26 mouse cellular contexts compared by ENCODE assay signal in the genomic region with DNA sequence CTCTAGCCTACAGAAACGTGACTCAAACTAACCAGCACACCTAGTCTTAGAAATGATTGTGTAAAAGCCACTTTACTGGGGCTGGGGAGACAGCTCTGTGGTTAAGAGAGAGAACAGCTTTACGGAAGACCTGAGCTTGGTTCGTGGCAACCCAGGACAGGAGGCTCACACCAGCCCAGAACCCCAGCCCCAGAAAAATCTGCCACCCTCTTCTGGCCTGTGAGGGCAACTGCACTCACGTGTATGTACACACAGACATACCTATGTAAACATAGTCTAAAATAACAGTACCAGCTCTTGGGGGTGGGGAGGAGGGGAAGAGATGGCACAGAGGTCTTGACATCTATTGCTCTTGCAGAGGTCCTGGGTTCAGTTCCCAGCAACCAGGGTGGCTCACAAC. TPM values are rescaled to one million over a fixed set of nuclear protein-coding genes. Genes with fewer than 3 reads are reported as not detected.
DNase-seq lines count a peak whose midpoint lies in the region; ATAC-seq and TF ChIP-seq lines count a peak whose summit lies in the region.
"Had no signal": no experiment of that assay in that cellular context is flagged by ENCODE, and none has a peak within 500 bp of the region (broad histone marks: within the 10 kb centered on the region; RNA-seq: fewer than 3 reads in every experiment).

No protein-coding gene starts in this region.

- no peak for DNase-seq in liver, embryonic 14.5 days (ENCODE audit: low read depth in 3 of 3, low spot score in 3 of 3)
- DNase-seq in liver, postnatal 0 days, result no peak
- DNase-seq in ES-CJ7 (ENCODE audit: low read depth, low spot score), result peak; percentile 39
- DNase-seq in Patski (ENCODE audit: low read depth, low spot score), result no peak
- no peak for DNase-seq in left cerebral cortex, adult 2 months (ENCODE audit: extremely low spot score in 1 of 2, low spot score in 2 of 2)
- DNase-seq in gastrocnemius, adult 2 months, result no peak
- DNase-seq: adrenal gland, adult 8-10 months; adrenal gland, postnatal 25 days; cerebellum, adult 18-20 months; cerebellum, adult 9-10 months; cerebellum, postnatal 14 days; gastrocnemius, postnatal 10 days; gastrocnemius, postnatal 36 days; heart, postnatal 10 days; heart, postnatal 36 days; kidney, adult 11 months had no signal

- peaks cover 0 to 17% of the 10 kb centered on the region in 2 experiments; a peak in 3 of 4 replicates for H3K4me1 ChIP-seq in liver, embryonic 14.5 days (replicated peaks; ENCODE audit: control insufficient read depth in 2 of 2, insufficient read depth in 2 of 2, low read length in 1 of 2)
- H3K4me1 ChIP-seq in liver, postnatal 0 days (ENCODE audit: insufficient read depth), result no peaks in the 10 kb centered on the region
- H3K4me1 ChIP-seq: forebrain, embryonic 12.5 days; forebrain, embryonic 15.5 days; heart, embryonic 12.5 days; heart, embryonic 15.5 days; hindbrain, embryonic 10.5 days; hindbrain, embryonic 13.5 days; intestine, embryonic 15.5 days had no signal

- no peak for TF ChIP-seq EP300 in liver, embryonic 14.5 days (IDR thresholded peaks at IDR 0.05; ENCODE audit: low read depth)
- no peak for TF ChIP-seq EP300 in liver, postnatal 0 days (IDR thresholded peaks at IDR 0.05; ENCODE audit: low read depth)

- ATAC-seq in liver, embryonic 14.5 days (ENCODE audit: insufficient read depth), result no peak
- no peak for ATAC-seq in liver, postnatal 0 days
- no peak for ATAC-seq in Patski
- ATAC-seq in erythroblast, adult 5-6 weeks (replicated peaks; ENCODE audit: low FRiP score, poor library complexity, severe bottlenecking), result 0 out of 2 replicates have a peak, but pooled peaks have one; percentile 63
- ATAC-seq: CD4-positive, CD25-positive, alpha-beta regulatory T cell, adult 4 months; forebrain, embryonic 15.5 days; hindbrain, embryonic 16.5 days; intestine, embryonic 15.5 days had no signal

- no peaks in the 10 kb centered on the region for H3K36me3 ChIP-seq in liver, embryonic 14.5 days (replicated peaks; ENCODE audit: control insufficient read depth, insufficient read depth, low read depth)
- H3K36me3 ChIP-seq in liver, postnatal 0 days (replicated peaks; ENCODE audit: insufficient read depth, low read length), result peaks cover 19% of the 10 kb centered on the region
- H3K36me3 ChIP-seq: intestine, embryonic 15.5 days had no signal

- H3K9me3 ChIP-seq in liver, embryonic 14.5 days (ENCODE audit: control insufficient read depth, low read length), result no peaks in the 10 kb centered on the region
- no peaks in the 10 kb centered on the region for H3K9me3 ChIP-seq in liver, postnatal 0 days (ENCODE audit: low read length)
- H3K9me3 ChIP-seq: forebrain, embryonic 12.5 days; forebrain, embryonic 15.5 days; heart, embryonic 12.5 days; heart, embryonic 15.5 days; hindbrain, embryonic 10.5 days; hindbrain, embryonic 13.5 days; intestine, embryonic 15.5 days had no signal

- in situ Hi-C loops in Patski (cut with MboI; ENCODE audit: low pct_unique_long_range_greater_than_20kb), result no loop called here

- no peaks in the 10 kb centered on the region for H3K27me3 ChIP-seq in liver, embryonic 14.5 days (ENCODE audit: control insufficient read depth, insufficient read depth, low read length)
- no peaks in the 10 kb centered on the region for H3K27me3 ChIP-seq in liver, postnatal 0 days (ENCODE audit: insufficient read depth, low read length)
- no peaks in the 10 kb centered on the region for H3K27me3 ChIP-seq in Patski
- H3K27me3 ChIP-seq: forebrain, embryonic 12.5 days; forebrain, embryonic 15.5 days; heart, embryonic 12.5 days; heart, embryonic 15.5 days; hindbrain, embryonic 13.5 days; intestine, embryonic 15.5 days had no signal

- no peak overlapping the region for H3K4me2 ChIP-seq in liver, embryonic 14.5 days (ENCODE audit: low read depth)
- H3K4me2 ChIP-seq in liver, postnatal 0 days (ENCODE audit: low read depth, low read length), result no peak overlapping the region
- H3K4me2 ChIP-seq: forebrain, embryonic 12.5 days; forebrain, embryonic 15.5 days; heart, embryonic 12.5 days; heart, embryonic 15.5 days; hindbrain, embryonic 13.5 days; intestine, embryonic 15.5 days had no signal

- no peak overlapping the region for H3K9ac ChIP-seq in liver, embryonic 14.5 days (replicated peaks)
- no peak overlapping the region for H3K9ac ChIP-seq in liver, postnatal 0 days (replicated peaks)
- H3K9ac ChIP-seq: forebrain, embryonic 12.5 days; forebrain, embryonic 15.5 days; heart, embryonic 12.5 days; heart, embryonic 15.5 days; hindbrain, embryonic 13.5 days; intestine, embryonic 15.5 days had no signal

- H3K4me3 ChIP-seq in liver, embryonic 14.5 days (ENCODE audit: insufficient read depth in 1 of 2, low read depth in 2 of 2, low read length in 2 of 2), result no peak overlapping the region
- H3K4me3 ChIP-seq in liver, postnatal 0 days (ENCODE audit: low read depth, low read length), result no peak overlapping the region
- no peak overlapping the region for H3K4me3 ChIP-seq in left cerebral cortex, adult 2 months
- H3K4me3 ChIP-seq in gastrocnemius, adult 2 months, result no peak overlapping the region
- H3K4me3 ChIP-seq: forebrain, embryonic 12.5 days; forebrain, embryonic 15.5 days; heart, embryonic 12.5 days; heart, embryonic 15.5 days; hindbrain, embryonic 10.5 days; hindbrain, embryonic 13.5 days; intestine, embryonic 15.5 days had no signal

- 80% methylated on average over 4 of the region's 4 CpGs for WGBS in liver, embryonic 14.5 days (ENCODE audit: insufficient replicate concordance)
- 83% methylated on average over 4 of the region's 4 CpGs for WGBS in liver, postnatal 0 days (ENCODE audit: insufficient replicate concordance)

- H3K27ac ChIP-seq in liver, embryonic 14.5 days, result no peak overlapping the region
- no peak overlapping the region for H3K27ac ChIP-seq in liver, postnatal 0 days (ENCODE audit: low read depth)
- H3K27ac ChIP-seq in left cerebral cortex, adult 2 months, result no peak overlapping the region
- H3K27ac ChIP-seq in gastrocnemius, adult 2 months, result no peak overlapping the region
- H3K27ac ChIP-seq: forebrain, embryonic 12.5 days; forebrain, embryonic 15.5 days; heart, embryonic 15.5 days; hindbrain, embryonic 10.5 days; hindbrain, embryonic 13.5 days; intestine, embryonic 15.5 days had no signal

- POLR2A ChIA-PET in Patski (lab: Charles Lee), result no interaction called here

- intact Hi-C loops in left cerebral cortex, adult 2 months (cut with DNase I), result no loop called here
- intact Hi-C loops in gastrocnemius, adult 2 months (cut with DNase I), result no loop called here

- CTCF ChIA-PET in Patski (lab: Charles Lee), result interaction anchor here (0.8 kb wide), 1 partner anchor 92 kb away, joined by 4 read pairs; no protein-coding TSS in a partner anchor

- TF ChIP-seq CTCF in liver, embryonic 14.5 days (IDR thresholded peaks at IDR 0.05; ENCODE audit: low read depth), result 0 out of 2 replicates have a peak, but pooled peaks have one; percentile 18
- TF ChIP-seq CTCF in liver, postnatal 0 days (IDR thresholded peaks at IDR 0.05; ENCODE audit: low read depth), result no peak
- TF ChIP-seq CTCF in Patski (IDR thresholded peaks at IDR 0.05), result peak; percentile 10
- no peak; the same call in 1 of the 2 replicates for TF ChIP-seq CTCF in left cerebral cortex, adult 2 months (IDR thresholded peaks at IDR 0.05)
- TF ChIP-seq CTCF in gastrocnemius, adult 2 months (IDR thresholded peaks at IDR 0.05), result no peak

RNA-seq across cellular contexts. Expression of gene Sdhaf4, which starts 10.0 kb away (rescaled TPM):
- 10.9 and 13.3 TPM in 2 replicates for polyA plus RNA-seq in liver, embryonic 14.5 days (2012; rRNA removed)
- 39.9 and 42.0 TPM in 2 replicates for polyA plus RNA-seq in liver, embryonic 14.5 days (2014; fragmentation: Nextera tagmentation; extraction: Ambion mirVana)
- polyA plus RNA-seq in liver, postnatal 0 days (2015; fragmentation: Nextera tagmentation; extraction: Ambion mirVana), result 54.7 and 60.6 TPM in 2 replicates
- 58.8 TPM for polyA plus RNA-seq in Patski (2021)
- 7.5 and 13.8 TPM in 2 replicates for total RNA-seq in erythroblast, adult 5-6 weeks (2015; ENCODE audit: low replicate concordance)
- total RNA-seq in erythroblast, adult 5-6 weeks (2017; ENCODE audit: low replicate concordance), result 6.7 and 8.2 TPM in 2 replicates
- 10 to 100 TPM; 42.6 to 46.8 TPM for total RNA-seq in left cerebral cortex, adult 2 months (2021)
- total RNA-seq in gastrocnemius, adult 2 months (2021), result 10 to 100 TPM; 33.1 to 56.3 TPM

Comparison
In these comparisons a context has a peak if more than half of its experiments do, and no peak if none do; other contexts are left out.
1. CTCF ChIP-seq: peak in liver, embryonic 14.5 days (single experiment) and Patski (single experiment); none in liver, postnatal 0 days (single experiment), left cerebral cortex, adult 2 months (single experiment) and gastrocnemius, adult 2 months (single experiment).